Mouse (Mus musculus) ZHBTc4 (cell line): ENCODE results near the gene Ttc28.
A peak's percentile ranks its signal among the peaks of the same experiment; 100 is the strongest.
"Not testable (repeated sequence)": the region's sequence is repeated elsewhere in the genome, so short reads cannot be mapped to it uniquely, and the experiment has no call there.

ENCODE experiments used
- DNase-seq: peaks from one replicate; pipeline ENCODE4 v3.0.0-alpha.2; 2011; ENCODE audit warnings: low read depth, low spot score

Gene Ttc28

GRCm38 (mm10) chr5:111229671-111230070 is 350.1 kb downstream of the Ttc28 start:
- no peak for DNase-seq

GRCm38 (mm10) chr5:111231044-111231443 is 351.4 kb downstream of the Ttc28 start:
- DNase-seq = no peak

GRCm38 (mm10) chr5:111231769-111232168 is 352.2 kb downstream of the Ttc28 start:
- no peak for DNase-seq

GRCm38 (mm10) chr5:111233022-111233709 is 353.6 kb downstream of the Ttc28 start:
- DNase-seq = no peak

GRCm38 (mm10) chr5:111235131-111235530 is 355.5 kb downstream of the Ttc28 start:
- DNase-seq = no peak

- DNase-seq = no peak
Observed at GRCm38 (mm10) chr5:111237176-111237636, 357.6 kb downstream of the Ttc28 start.

- peak; percentile 93 for DNase-seq
Observed at GRCm38 (mm10) chr5:111239223-111239622, 359.6 kb downstream of the Ttc28 start.

GRCm38 (mm10) chr5:111243447-111244040 is 363.9 kb downstream of the Ttc28 start:
- DNase-seq = no peak

GRCm38 (mm10) chr5:111244061-111244460 is 364.5 kb downstream of the Ttc28 start:
- DNase-seq = no peak

GRCm38 (mm10) chr5:111247571-111248265 is 368.1 kb downstream of the Ttc28 start:
- DNase-seq = no peak

GRCm38 (mm10) chr5:111252147-111252546 is 372.5 kb downstream of the Ttc28 start:
- peak; percentile 88 for DNase-seq

- DNase-seq = no peak
Observed at GRCm38 (mm10) chr5:111254362-111254761, 374.8 kb downstream of the Ttc28 start.

GRCm38 (mm10) chr5:111254781-111255180 is 375.2 kb downstream of the Ttc28 start:
- DNase-seq = no peak

GRCm38 (mm10) chr5:111256181-111256580 is 376.6 kb downstream of the Ttc28 start:
- no peak for DNase-seq

- peak; percentile 76 for DNase-seq
Observed at GRCm38 (mm10) chr5:111257127-111257526, 377.5 kb downstream of the Ttc28 start.

GRCm38 (mm10) chr5:111261162-111261561 is 381.6 kb downstream of the Ttc28 start:
- not testable (repeated sequence) for DNase-seq

GRCm38 (mm10) chr5:111261733-111262573 is 382.4 kb downstream of the Ttc28 start:
- DNase-seq = no peak

- DNase-seq = no peak
Observed at GRCm38 (mm10) chr5:111262574-111263239, 383.1 kb downstream of the Ttc28 start.

GRCm38 (mm10) chr5:111263370-111263769 is 383.8 kb downstream of the Ttc28 start:
- DNase-seq = no peak

GRCm38 (mm10) chr5:111264488-111264887 is 384.9 kb downstream of the Ttc28 start:
- DNase-seq = no peak

GRCm38 (mm10) chr5:111266658-111267057 is 387.1 kb downstream of the Ttc28 start:
- no peak for DNase-seq
